Mouse (Mus musculus): ENCODE data around the gene Nek6.

The Nek6 gene

GRCm38 (mm10) chr2:38511487-38512307 lies at the start of gene Nek6:
Nek6 (plus strand) TSS chr2:38511643.
- DNase-seq: peak; percentile 65 to 67

GRCm38 (mm10) chr2:38462323-38462722 lies 49.1 kb upstream of the Nek6 start:
- DNase-seq: no peak

GRCm38 (mm10) chr2:38468845-38469244 lies 42.6 kb upstream of the Nek6 start:
- no peak for DNase-seq

GRCm38 (mm10) chr2:38471745-38472144 lies 39.7 kb upstream of the Nek6 start:
- DNase-seq: no peak

- DNase-seq: no peak
These were observed 38.6 kb upstream of the Nek6 start for GRCm38 (mm10) chr2:38472829-38473228.

- DNase-seq: no peak
These were observed 34.5 kb upstream of the Nek6 start for GRCm38 (mm10) chr2:38476871-38477496.

GRCm38 (mm10) chr2:38477497-38477873 lies 34.0 kb upstream of the Nek6 start:
- DNase-seq: no peak

GRCm38 (mm10) chr2:38478683-38479082 lies 32.8 kb upstream of the Nek6 start:
- no peak for DNase-seq

GRCm38 (mm10) chr2:38479541-38479940 lies 31.9 kb upstream of the Nek6 start:
- DNase-seq: no peak

GRCm38 (mm10) chr2:38481166-38481778 lies 30.2 kb upstream of the Nek6 start:
- DNase-seq: no peak

GRCm38 (mm10) chr2:38482122-38482521 lies 29.3 kb upstream of the Nek6 start:
- no peak for DNase-seq

GRCm38 (mm10) chr2:38483058-38483704 lies 28.3 kb upstream of the Nek6 start:
- DNase-seq: no peak

- no peak for DNase-seq
These were observed 26.9 kb upstream of the Nek6 start for GRCm38 (mm10) chr2:38484556-38484955.

GRCm38 (mm10) chr2:38485409-38485808 lies 26.0 kb upstream of the Nek6 start:
- no peak for DNase-seq

- DNase-seq: peak; percentile 73 to 83
These were observed 25.2 kb upstream of the Nek6 start for GRCm38 (mm10) chr2:38485957-38486931.

GRCm38 (mm10) chr2:38497594-38497993 lies 13.8 kb upstream of the Nek6 start:
- no peak for DNase-seq

GRCm38 (mm10) chr2:38501606-38502005 lies 9.8 kb upstream of the Nek6 start:
- DNase-seq: no peak

GRCm38 (mm10) chr2:38502123-38502522 lies 9.3 kb upstream of the Nek6 start:
- DNase-seq: no peak

- DNase-seq: no peak
These were observed 8.7 kb upstream of the Nek6 start for GRCm38 (mm10) chr2:38502747-38503146.

GRCm38 (mm10) chr2:38504311-38504710 lies 7.1 kb upstream of the Nek6 start:
- no peak for DNase-seq

- DNase-seq: no peak
These were observed 4.3 kb upstream of the Nek6 start for GRCm38 (mm10) chr2:38507181-38507580.
